Mouse (Mus musculus): Measurements from ENCODE around the gene Atp2b4. TPM values are rescaled to one million over a fixed set of nuclear protein-coding genes. Genes with fewer than 3 reads are reported as not detected.

The Atp2b4 gene
- 9.5 and 11.3 TPM in 2 replicates for polyA plus RNA-seq (2012; rRNA removed)

DNA sequence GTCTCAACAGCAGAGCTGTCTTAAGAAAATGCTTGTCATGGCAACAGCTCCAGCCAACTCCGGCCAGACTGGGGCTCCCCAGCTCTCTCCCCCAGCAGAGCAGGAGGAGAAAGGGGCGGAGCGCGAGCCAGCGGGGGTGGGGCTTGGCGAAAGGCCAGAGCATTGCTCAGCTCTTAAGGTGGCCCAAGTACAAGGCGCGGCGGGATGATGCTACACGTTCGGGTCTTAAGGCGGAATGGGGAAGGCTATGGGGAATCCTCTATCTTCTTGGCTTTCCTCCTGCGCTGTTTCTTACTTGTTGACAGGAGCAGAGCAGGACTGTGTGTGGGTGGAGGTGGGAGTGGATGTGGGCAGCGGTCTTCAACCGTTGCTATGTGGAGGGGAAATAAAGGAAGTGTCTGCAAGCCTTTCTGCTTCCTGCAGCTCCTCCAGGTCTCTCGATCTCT lies at the start of gene Atp2b4:
TSS of gene Atp2b4 (minus strand) at position 94 of the 446 bp plus-strand sequence.
- WGBS, result under 1% methylated on average over 16 of the region's 16 CpGs
- Histone ChIP-seq H3K4me3 (replicated peaks; ENCODE audit: extremely low read depth, low read depth, low read length) (peak within 1 kb of the TSS; percentile 82), H3K4me1 (ENCODE audit: control insufficient read depth, insufficient read depth, low read length) (peaks cover 9% of the 10 kb centered on the region)
- peak; percentile 93 for DNase-seq
- no peak for TF ChIP-seq CTCF (IDR thresholded peaks at IDR 0.05; ENCODE audit: insufficient read depth, low read length)
- TF ChIP-seq POLR2A (IDR thresholded peaks at IDR 0.05; ENCODE audit: borderline replicate concordance, extremely low read depth, low read depth, low read length), result peak; percentile 27; the same call in 1 of the 2 replicates

DNA sequence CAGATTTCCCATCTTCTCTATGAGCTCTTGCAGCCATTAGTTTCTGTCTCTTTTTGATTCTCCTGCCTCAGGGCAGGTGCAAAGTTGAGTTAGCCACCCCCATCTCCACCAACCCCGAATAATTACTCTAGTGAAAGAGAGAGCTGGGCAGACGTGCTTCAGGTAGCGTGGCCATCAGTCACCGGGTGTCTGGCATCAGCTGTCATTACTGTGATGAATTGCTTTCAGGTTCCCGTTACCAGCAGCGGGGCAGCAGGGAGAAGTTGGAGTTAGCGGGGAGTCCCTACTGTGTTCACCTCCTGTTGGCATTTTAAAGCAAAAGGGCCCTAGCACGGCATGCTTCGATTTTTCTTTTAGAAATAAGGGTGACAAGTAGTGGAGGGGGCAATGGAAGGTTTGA lies 43.9 kb upstream of the Atp2b4 start:
- Histone ChIP-seq H3K4me3 (replicated peaks; ENCODE audit: extremely low read depth, low read depth, low read length) (no peak overlapping the region), H3K4me1 (ENCODE audit: control insufficient read depth, insufficient read depth, low read length) (no peaks in the 10 kb centered on the region)
- DNase-seq, result no peak
- TF ChIP-seq CTCF (IDR thresholded peaks at IDR 0.05; ENCODE audit: insufficient read depth, low read length), result no peak
- no peak for TF ChIP-seq POLR2A (IDR thresholded peaks at IDR 0.05; ENCODE audit: borderline replicate concordance, extremely low read depth, low read depth, low read length)
- 34% methylated on average over 9 of the region's 9 CpGs for WGBS

DNA sequence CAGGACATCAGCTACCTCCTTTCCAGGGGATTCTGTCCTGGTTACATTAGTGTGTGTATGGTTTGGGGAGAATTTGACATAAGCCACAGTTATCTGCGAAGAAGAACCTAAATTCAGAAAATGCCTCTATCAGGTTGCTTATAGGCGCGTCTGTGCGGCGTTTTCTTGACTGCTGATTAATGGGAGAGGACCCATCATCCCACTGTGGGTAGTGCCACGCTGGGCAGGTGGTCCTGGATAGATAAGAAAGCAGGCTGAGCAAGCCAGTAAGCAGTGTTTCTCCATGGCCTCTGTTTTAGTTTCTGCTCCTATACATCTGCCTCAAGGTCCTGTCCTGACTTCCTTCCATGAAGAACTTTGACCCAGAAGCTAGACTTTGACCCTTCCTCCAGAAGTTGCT lies 43.1 kb upstream of the Atp2b4 start:
- TF ChIP-seq POLR2A (IDR thresholded peaks at IDR 0.05; ENCODE audit: borderline replicate concordance, extremely low read depth, low read depth, low read length), result no peak
- no peak for TF ChIP-seq CTCF (IDR thresholded peaks at IDR 0.05; ENCODE audit: insufficient read depth, low read length)
- WGBS, result 87% methylated on average over 6 of the region's 6 CpGs
- DNase-seq, result no peak
- H3K4me3 ChIP-seq (replicated peaks; ENCODE audit: extremely low read depth, low read depth, low read length), result no peak overlapping the region
- no peaks in the 10 kb centered on the region for H3K4me1 ChIP-seq (ENCODE audit: control insufficient read depth, insufficient read depth, low read length)

DNA sequence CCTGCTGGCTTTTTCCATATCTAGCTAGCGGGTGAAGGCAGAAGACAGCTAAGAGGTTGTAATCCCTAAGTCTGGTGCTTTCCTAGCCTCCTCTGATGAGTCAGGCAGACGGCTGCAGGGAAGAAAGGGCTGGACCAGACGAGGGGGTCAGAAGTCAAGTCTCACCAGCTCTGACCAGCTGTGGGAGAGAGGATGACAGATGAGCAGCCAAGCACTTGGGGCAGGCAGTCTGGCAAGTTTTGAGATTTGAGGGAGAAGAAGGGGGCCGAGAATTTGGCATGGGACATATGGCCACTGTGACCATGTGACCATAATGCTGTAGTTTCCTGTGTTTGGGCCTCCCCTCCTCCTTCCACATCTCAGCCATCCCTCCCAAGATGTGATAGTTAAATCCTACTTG lies 42.5 kb upstream of the Atp2b4 start:
- no peak for DNase-seq
- no peaks in the 10 kb centered on the region for H3K4me1 ChIP-seq (ENCODE audit: control insufficient read depth, insufficient read depth, low read length)
- 53% methylated on average over 4 of the region's 4 CpGs for WGBS
- H3K4me3 ChIP-seq (replicated peaks; ENCODE audit: extremely low read depth, low read depth, low read length), result no peak overlapping the region
- TF ChIP-seq POLR2A (IDR thresholded peaks at IDR 0.05; ENCODE audit: borderline replicate concordance, extremely low read depth, low read depth, low read length), result no peak
- no peak for TF ChIP-seq CTCF (IDR thresholded peaks at IDR 0.05; ENCODE audit: insufficient read depth, low read length)

DNA sequence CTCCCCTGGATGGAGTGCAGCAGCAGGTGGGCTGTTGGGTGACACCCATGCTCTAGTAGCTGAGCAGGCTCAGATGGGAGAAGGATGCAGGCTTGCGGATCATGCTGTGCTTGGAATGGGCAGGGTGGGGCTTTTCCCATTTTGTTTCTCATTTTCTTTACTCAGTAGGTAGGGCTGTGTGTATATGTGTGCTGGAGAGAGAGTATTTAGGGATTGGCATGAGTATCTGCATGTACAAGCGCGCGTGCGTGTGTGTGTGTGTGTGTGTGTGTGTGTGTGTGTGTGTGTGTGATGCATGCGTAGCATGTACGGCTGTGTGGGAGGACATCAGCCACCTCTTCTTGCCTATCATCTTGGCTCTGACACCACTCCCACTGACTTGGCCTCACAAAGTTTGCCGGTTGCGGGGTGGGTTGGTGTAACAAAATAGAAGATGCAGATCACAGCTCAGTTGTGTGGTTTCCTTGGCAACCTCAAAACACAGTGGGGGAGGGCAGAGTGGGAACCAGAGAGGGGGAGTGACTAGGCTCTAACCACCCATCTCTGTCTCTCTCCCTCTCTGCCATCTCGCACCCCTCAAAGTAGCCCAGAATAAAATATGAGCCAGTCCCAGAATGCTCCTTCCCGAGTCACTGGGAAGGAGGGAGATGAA lies 41.4 kb upstream of the Atp2b4 start:
- WGBS, result 63% methylated on average over 11 of the region's 11 CpGs
- Histone ChIP-seq H3K4me3 (replicated peaks; ENCODE audit: extremely low read depth, low read depth, low read length) (no peak overlapping the region), H3K4me1 (ENCODE audit: control insufficient read depth, insufficient read depth, low read length) (no peaks in the 10 kb centered on the region)
- no peak for DNase-seq
- TF ChIP-seq CTCF (IDR thresholded peaks at IDR 0.05; ENCODE audit: insufficient read depth, low read length) (no peak), POLR2A (IDR thresholded peaks at IDR 0.05; ENCODE audit: borderline replicate concordance, extremely low read depth, low read depth, low read length) (no peak)

DNA sequence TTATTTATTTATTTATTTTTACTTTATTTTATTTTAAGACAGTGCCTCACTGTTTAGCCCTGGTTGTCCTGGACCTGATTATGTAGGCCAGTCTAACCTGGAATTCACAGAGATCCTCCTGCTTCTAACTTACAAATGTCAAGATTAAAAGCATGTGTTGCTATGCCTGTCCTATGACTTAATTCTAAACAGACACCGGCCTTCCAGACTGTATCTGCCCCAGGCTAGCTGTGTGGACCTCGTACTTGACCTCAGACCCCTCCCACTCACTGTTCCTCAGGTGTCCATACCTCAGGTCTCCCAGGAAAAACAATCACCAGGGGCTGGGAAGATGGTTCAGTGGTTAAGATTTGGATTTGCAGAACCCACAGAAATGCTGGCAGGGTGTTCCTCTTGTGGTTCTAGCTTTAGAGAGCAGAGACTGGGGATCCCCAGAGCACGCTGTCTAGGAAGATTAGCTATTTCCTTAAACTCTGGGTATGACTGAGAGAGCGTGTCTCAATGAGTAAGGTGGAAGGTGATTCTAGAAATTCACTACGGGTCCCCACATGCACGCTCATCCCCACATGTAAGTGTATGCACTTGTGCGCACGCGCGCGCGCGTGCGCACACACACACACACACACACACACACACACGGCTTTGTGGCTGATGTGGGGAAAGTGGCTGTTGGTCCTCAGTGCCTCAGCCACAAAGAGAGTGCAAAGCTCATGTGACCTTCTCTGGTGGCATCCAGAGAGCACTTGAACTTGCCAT lies 40.5 kb upstream of the Atp2b4 start:
- TF ChIP-seq CTCF (IDR thresholded peaks at IDR 0.05; ENCODE audit: insufficient read depth, low read length) (no peak), POLR2A (IDR thresholded peaks at IDR 0.05; ENCODE audit: borderline replicate concordance, extremely low read depth, low read depth, low read length) (no peak)
- H3K4me3 ChIP-seq (replicated peaks; ENCODE audit: extremely low read depth, low read depth, low read length), result no peak overlapping the region
- H3K4me1 ChIP-seq (ENCODE audit: control insufficient read depth, insufficient read depth, low read length), result no peaks in the 10 kb centered on the region
- DNase-seq, result no peak
- WGBS, result 79% methylated on average over 15 of the region's 15 CpGs

DNA sequence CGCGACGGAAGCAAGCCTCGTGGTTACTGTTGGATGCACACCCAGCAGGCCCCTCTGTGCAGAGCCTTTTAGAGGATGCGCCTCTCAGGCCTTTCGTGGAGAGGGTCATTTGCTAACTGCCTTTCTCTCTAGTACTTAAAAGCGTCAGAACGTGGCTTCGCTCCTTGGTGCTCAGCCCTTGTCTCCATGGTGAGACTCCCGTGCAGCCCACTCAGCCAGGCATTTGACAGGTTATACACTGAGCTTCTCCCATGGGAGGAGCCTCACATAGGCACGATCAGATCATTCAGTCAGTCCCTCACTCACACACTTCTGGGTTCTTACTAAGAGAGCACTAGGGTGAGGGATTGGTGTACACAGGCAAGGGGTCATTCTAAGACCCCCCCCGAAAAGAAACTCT lies 39.7 kb upstream of the Atp2b4 start:
- DNase-seq, result no peak
- Histone ChIP-seq H3K4me1 (ENCODE audit: control insufficient read depth, insufficient read depth, low read length) (no peaks in the 10 kb centered on the region), H3K4me3 (replicated peaks; ENCODE audit: extremely low read depth, low read depth, low read length) (no peak overlapping the region)
- TF ChIP-seq POLR2A (IDR thresholded peaks at IDR 0.05; ENCODE audit: borderline replicate concordance, extremely low read depth, low read depth, low read length), result no peak
- TF ChIP-seq CTCF (IDR thresholded peaks at IDR 0.05; ENCODE audit: insufficient read depth, low read length), result no peak
- WGBS, result 80% methylated on average over 12 of the region's 12 CpGs

DNA sequence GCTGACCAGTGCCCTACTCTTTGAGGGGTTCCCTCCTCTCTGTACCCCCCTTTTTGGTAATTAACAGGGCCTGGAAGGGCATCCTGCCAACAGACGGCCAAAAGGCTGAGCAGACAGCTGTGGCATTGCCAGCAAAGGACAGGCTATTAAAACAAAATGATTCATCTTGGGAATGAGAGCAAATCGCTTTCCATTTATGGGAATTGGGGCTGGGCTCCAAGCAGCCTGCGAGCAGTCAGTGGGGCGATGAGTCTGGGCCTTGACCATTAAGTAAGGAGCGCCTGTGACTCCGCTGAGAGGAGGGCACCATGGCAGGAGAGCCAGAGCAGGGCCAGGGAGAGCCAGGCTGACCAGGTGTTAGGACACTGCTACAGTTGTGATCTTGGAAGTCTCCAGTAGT lies 33.5 kb upstream of the Atp2b4 start:
- DNase-seq, result peak; percentile 14
- WGBS, result 78% methylated on average over 6 of the region's 6 CpGs

DNA sequence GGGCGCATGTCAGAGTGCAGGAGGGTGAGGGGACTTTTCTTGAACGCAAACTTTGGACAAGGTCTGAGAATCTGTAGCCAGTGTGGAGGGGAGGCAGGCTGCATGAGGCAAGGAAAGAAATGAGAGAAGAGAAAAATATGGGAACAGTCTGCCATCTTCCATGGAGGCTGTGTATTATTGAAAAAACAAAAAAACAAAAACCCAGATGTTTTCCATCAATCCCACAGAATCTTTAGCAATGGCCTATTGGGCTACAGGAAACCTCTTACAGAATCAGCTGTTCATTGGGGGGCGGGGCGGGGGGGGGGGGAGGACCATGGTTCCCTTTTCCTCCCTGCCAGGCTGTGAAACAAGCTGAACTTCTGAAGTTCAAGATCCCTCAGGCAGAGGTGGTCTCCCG lies 31.9 kb upstream of the Atp2b4 start:
- H3K4me1 ChIP-seq (ENCODE audit: control insufficient read depth, insufficient read depth, low read length), result no peaks in the 10 kb centered on the region
- no peak for TF ChIP-seq POLR2A (IDR thresholded peaks at IDR 0.05; ENCODE audit: borderline replicate concordance, extremely low read depth, low read depth, low read length)
- no peak for TF ChIP-seq CTCF (IDR thresholded peaks at IDR 0.05; ENCODE audit: insufficient read depth, low read length)
- DNase-seq, result no peak
- no peak overlapping the region for H3K4me3 ChIP-seq (replicated peaks; ENCODE audit: extremely low read depth, low read depth, low read length)
- 52% methylated on average over 5 of the region's 5 CpGs for WGBS

More for the DNA sequence above, 33.5 kb upstream of the Atp2b4 start:
- no peaks in the 10 kb centered on the region for H3K4me1 ChIP-seq (ENCODE audit: control insufficient read depth, insufficient read depth, low read length)
- no peak overlapping the region for H3K4me3 ChIP-seq (replicated peaks; ENCODE audit: extremely low read depth, low read depth, low read length)
- TF ChIP-seq CTCF (IDR thresholded peaks at IDR 0.05; ENCODE audit: insufficient read depth, low read length) (no peak), POLR2A (IDR thresholded peaks at IDR 0.05; ENCODE audit: borderline replicate concordance, extremely low read depth, low read depth, low read length) (no peak)

DNA sequence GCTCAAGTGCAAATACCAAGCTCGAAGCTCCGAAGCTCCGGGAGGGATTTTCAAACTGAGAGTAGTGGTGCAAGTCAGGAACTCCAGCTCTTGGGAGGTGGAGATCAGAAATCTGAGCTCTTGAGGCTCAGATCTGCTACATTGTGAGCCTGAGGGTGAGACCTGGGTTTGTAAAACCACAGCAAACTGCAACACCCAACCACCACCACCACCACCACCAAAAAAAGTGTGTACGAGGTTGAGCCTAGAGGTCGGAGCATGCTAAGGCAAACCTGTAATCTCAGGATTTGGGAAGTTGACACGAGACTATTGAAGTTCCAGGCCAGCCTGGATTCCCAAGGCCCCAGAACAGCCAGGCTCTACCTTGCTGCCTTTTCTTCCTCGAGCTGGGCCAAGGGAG lies 25.4 kb upstream of the Atp2b4 start:
- no peak for DNase-seq
- H3K4me1 ChIP-seq (ENCODE audit: control insufficient read depth, insufficient read depth, low read length), result no peaks in the 10 kb centered on the region
- TF ChIP-seq POLR2A (IDR thresholded peaks at IDR 0.05; ENCODE audit: borderline replicate concordance, extremely low read depth, low read depth, low read length) (no peak), CTCF (IDR thresholded peaks at IDR 0.05; ENCODE audit: insufficient read depth, low read length) (no peak)
- WGBS, result 74% methylated on average over 7 of the region's 7 CpGs
- H3K4me3 ChIP-seq (replicated peaks; ENCODE audit: extremely low read depth, low read depth, low read length), result no peak overlapping the region

Data from lung, adult 2 months (tissue).